Mouse (Mus musculus) brain, embryonic 14.5 days (tissue): Measurements from ENCODE around the gene Dhrs7c.

Experiments used
- CTCF ChIP-seq: fragments of 200-500 bp; IDR thresholded peaks from 2 replicates; pipeline ENCODE4 v1.5.1; 2012; ENCODE audit warnings: inconsistent platforms, mild to moderate bottlenecking, moderate library complexity, borderline replicate concordance; ENCODE audit not compliant: insufficient read depth, insufficient read length; ENCODE audit errors: extremely low read depth
- POLR2A ChIP-seq: fragments of 200-500 bp; IDR thresholded peaks from 2 replicates; pipeline ENCODE4 v1.6.1; 2012; ENCODE audit warnings: mild to moderate bottlenecking, inconsistent platforms, borderline replicate concordance; ENCODE audit not compliant: poor library complexity, insufficient read depth, insufficient read length, severe bottlenecking; ENCODE audit errors: extremely low read depth

GRCm38 (mm10) chr11:67772577-67772976, 25.4 kb upstream of the Dhrs7c start:
- no peak for TF ChIP-seq POLR2A
- peak; percentile 54; the same call in 1 of the 2 replicates for TF ChIP-seq CTCF
